Mouse (Mus musculus) stomach, postnatal 0 days (tissue): Measurements from ENCODE around the gene Stk4.

Experiments
- CTCF ChIP-seq: IDR thresholded peaks from 2 replicates; pipeline ENCODE4 v1.5.1; 2016; ENCODE audit warnings: antibody characterized with exemption, low read depth, mild to moderate bottlenecking, moderate library complexity
- EP300 ChIP-seq: optimal IDR thresholded peaks from 2 replicates; pipeline ENCODE3; 2016; ENCODE audit warnings: antibody characterized with exemption

DNA sequence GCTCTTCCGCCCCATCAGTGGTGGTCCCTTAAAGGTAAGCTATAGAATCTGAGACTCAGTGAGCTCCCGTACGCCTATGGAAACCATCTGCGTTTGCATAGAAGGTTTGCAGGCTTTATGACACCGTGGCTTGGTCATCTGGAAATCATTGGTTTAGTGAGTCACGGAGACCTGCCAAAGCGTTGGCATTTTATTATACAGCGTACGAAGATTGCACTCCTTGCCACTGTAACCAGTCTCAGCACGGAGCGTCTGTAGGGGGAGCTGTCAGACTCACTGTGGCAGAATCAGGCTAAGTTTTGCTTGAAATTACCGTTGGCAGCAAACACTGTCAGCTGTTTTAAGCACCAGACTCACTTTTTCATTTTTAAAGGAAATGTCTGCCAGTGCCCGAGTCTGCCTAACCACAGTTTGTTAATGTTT, 56.4 kb downstream of the Stk4 start:
- peak; percentile 69 for TF ChIP-seq CTCF
- TF ChIP-seq EP300 = no peak
